Mouse (Mus musculus) spleen, adult 2 months (tissue): Measurements from ENCODE around the gene Spint3. TPM values are rescaled to one million over a fixed set of nuclear protein-coding genes. Genes with fewer than 3 reads are reported as not detected.
"Not testable (repeated sequence)": the region's sequence is repeated elsewhere in the genome, so short reads cannot be mapped to it uniquely, and the experiment has no call there.

ENCODE experiments used
- DNase-seq, 2 experiments: peaks; one replicate each; pipeline versions ENCODE4 v3.0.0 to v3.0.0-alpha.2; 2012 to 2021; ENCODE audit warnings: low spot score in 2 of 2, low read depth in 1 of 2
- H3K27ac ChIP-seq: fragments of 200-500 bp; 2 replicates; pipeline ENCODE4 v1.5.1; 2012; ENCODE audit warnings: low read length, inconsistent platforms; ENCODE audit not compliant: insufficient read depth
- H3K27me3 ChIP-seq: fragments of 200-500 bp; 2 replicates; pipeline ENCODE4 v1.6.1; 2012; ENCODE audit warnings: mild to moderate bottlenecking, moderate library complexity, low read length, inconsistent platforms; ENCODE audit not compliant: control insufficient read depth, insufficient read depth
- H3K36me3 ChIP-seq: fragments of 200-500 bp; 2 replicates; pipeline ENCODE4 v1.6.1; 2012; ENCODE audit warnings: mild to moderate bottlenecking, low read length, inconsistent platforms; ENCODE audit not compliant: control insufficient read depth, insufficient read depth
- H3K4me1 ChIP-seq: fragments of 200-500 bp; 2 replicates; pipeline ENCODE4 v1.6.1; 2011; ENCODE audit warnings: inconsistent platforms; ENCODE audit not compliant: control insufficient read depth, insufficient read depth, insufficient read length
- H3K4me3 ChIP-seq: fragments of 200-500 bp; 2 replicates; pipeline ENCODE4 v1.5.1; 2011; ENCODE audit warnings: mild to moderate bottlenecking, inconsistent platforms; ENCODE audit not compliant: insufficient read depth, insufficient read length; ENCODE audit errors: extremely low read depth
- CTCF ChIP-seq: fragments of 200-500 bp; IDR thresholded peaks from 2 replicates; pipeline ENCODE4 v1.5.1; 2011; ENCODE audit warnings: mild to moderate bottlenecking, inconsistent platforms; ENCODE audit not compliant: insufficient read depth, insufficient read length, insufficient replicate concordance; ENCODE audit errors: extremely low read depth
- POLR2A ChIP-seq: fragments of 200-500 bp; IDR thresholded peaks from 2 replicates; pipeline ENCODE4 v1.6.1; 2011; ENCODE audit warnings: low read depth, low read length, inconsistent platforms
- WGBS: fragments of 180-500 bp; shearing (Covaris S2); methylation state at CpG from one replicate; pipeline ENCODE4 v1.1.7; 2018; 5-methylcytosine and 5-hydroxymethylcytosine counted together
- polyA plus RNA-seq: library from polyadenylated mRNA; depleted of rRNA; stranded (reverse); fragments of >200 nt; gene quantifications from 2 replicates; pipeline ENCODE4 v1.2.3, GENCODE M21; 2012

The Spint3 gene
- polyA plus RNA-seq, 1 experiment, result not detected

DNA sequence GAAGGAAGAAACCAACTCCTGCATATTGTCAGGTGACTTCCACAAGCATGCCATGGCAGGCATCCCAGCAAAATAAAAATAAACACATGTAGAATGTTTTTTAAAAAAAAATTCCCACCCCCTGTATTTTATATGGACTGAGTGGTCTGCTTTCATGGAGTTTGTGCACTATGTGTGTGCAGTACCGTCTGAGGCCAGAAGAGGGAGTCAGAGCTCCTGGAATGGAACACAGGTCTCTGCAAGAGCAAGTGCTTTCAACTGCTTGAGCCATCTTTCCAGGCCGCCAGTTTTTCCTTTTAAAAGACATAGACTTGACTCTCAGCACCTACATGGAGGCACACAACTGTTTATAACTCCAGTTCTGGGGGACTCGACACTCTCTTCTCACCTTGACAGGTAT, 30.2 kb upstream of the Spint3 start:
- no peak overlapping the region for H3K4me3 ChIP-seq
- TF ChIP-seq POLR2A (no peak), CTCF (no peak)
- 88% methylated on average over 3 of the region's 3 CpGs for WGBS

GRCm38 (mm10) chr2:164600179-164600578, 26.9 kb upstream of the Spint3 start:
- H3K36me3 ChIP-seq, result no peaks in the 10 kb centered on the region
- H3K27ac ChIP-seq, result no peak overlapping the region
- H3K4me1 ChIP-seq, result no peaks in the 10 kb centered on the region
- no peaks in the 10 kb centered on the region for H3K27me3 ChIP-seq
- WGBS, result 58% methylated on average over 3 of the region's 3 CpGs
- no peak for TF ChIP-seq POLR2A
- no peak overlapping the region for H3K4me3 ChIP-seq
- no peak for DNase-seq

More for the DNA sequence above, 30.2 kb upstream of the Spint3 start:
- Histone ChIP-seq H3K36me3 (no peaks in the 10 kb centered on the region), H3K27me3 (no peaks in the 10 kb centered on the region), H3K4me1 (no peaks in the 10 kb centered on the region), H3K27ac (no peak overlapping the region)
- DNase-seq, result no peak

- TF ChIP-seq CTCF (no peak), POLR2A (no peak)
- no peaks in the 10 kb centered on the region for H3K4me1 ChIP-seq
- H3K27me3 ChIP-seq, result 0 out of 2 replicates have a peak, but pooled peaks cover 1% of the 10 kb centered on the region
- H3K36me3 ChIP-seq, result no peaks in the 10 kb centered on the region
- DNase-seq, result no peak
- no peak within 1 kb of the TSS for H3K4me3 ChIP-seq
- WGBS, result 81% methylated on average over 4 of the region's 4 CpGs
- no peak within 1 kb of the TSS for H3K27ac ChIP-seq
Observed at GRCm38 (mm10) chr2:164593494-164593893, 20.2 kb upstream of the Spint3 start, which contains the start of gene Eppin. Gene Eppin (minus strand): TSS chr2:164593594.

DNA sequence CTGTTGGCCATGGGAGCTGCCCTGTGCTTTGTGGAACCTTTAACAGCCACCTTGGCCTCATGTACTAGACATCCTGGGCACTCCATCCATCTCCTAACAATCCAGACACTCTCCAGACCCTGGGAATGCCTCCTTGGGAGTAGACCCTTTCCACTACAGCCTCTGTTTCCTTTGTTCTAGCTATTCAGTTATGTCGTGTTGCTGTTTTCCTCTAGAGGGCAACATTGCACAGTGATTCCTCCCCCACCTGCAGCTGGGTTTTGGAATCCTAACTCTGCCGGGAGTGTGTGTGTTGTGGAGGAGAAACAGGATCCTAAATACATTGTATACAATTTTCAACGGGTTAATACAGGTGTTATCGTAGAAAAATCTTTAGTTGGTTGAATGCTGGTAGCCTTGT, 18.8 kb upstream of the Spint3 start:
- Histone ChIP-seq H3K27ac (no peak overlapping the region), H3K27me3 (0 out of 2 replicates have a peak, but pooled peaks cover 1% of the 10 kb centered on the region), H3K4me1 (no peaks in the 10 kb centered on the region), H3K36me3 (no peaks in the 10 kb centered on the region), H3K4me3 (no peak overlapping the region)
- no peak for DNase-seq
- WGBS, result 10% methylated on average over 4 of the region's 4 CpGs
- TF ChIP-seq CTCF, result peak; percentile 11; the same call in 1 of the 2 replicates
- TF ChIP-seq POLR2A, result no peak

DNA sequence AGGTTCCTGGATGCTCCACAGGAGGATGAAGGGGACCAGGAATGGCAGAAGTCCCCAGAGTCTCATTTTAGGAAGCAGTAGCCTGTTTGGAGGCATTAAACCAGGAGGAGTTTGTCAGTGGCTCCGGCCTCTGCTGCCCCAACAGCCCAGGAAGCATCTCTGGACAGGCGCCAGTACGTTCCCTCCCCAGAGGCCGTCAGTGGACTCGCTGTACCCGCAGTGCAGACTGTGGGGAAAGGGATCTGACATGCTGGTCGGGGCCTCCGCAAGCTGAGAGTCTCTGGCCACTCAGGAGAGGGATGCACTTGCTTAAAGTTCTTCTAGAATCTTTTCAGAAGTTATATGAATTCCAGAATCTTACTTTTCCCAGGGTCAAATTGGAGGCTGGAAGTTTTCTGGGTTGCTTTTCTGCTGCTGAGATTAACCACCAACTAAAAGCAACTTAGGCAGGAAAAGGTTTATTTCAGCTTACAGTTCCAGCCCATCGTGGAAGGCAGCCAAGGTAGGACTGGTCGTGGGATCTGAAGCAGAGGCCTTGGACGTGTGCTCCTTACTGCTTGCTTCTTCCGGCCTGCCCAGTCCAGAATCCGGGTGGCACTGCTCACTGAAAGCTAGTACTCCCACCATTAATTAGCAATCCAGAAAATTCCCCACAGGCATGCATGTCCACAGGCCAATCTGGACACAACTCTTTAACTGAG, 11.9 kb upstream of the Spint3 start, which contains the start of gene Wfdc6a:
Gene Wfdc6a, minus strand, starts transcription at position 423 of the 701 bp plus-strand sequence.
- H3K27me3 ChIP-seq, H3K27ac ChIP-seq, H3K4me3 ChIP-seq, H3K4me1 ChIP-seq, H3K36me3 ChIP-seq, DNase-seq: not testable (repeated sequence)
- WGBS, result 70% methylated on average over 13 of the region's 13 CpGs

DNA sequence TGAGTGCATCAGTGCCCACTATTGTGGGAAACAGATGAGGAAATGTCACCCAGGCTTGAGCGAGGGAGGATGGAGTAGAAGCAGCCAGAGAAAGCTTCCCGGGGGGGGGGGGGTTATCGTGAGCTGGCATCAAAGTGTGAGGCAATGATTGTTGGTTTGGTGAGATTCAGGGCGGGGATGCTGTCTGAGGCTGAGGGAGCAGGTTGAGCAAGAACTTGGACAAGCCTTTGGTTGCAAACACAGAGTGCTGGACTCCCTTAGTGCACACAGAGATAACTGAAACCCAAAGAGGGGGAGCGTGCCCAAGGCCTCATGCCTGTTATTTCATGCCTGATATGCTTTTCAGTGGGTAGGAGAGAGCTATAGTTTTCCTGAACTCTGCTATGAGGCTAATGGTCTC, 5.8 kb downstream of the Spint3 start:
- no peak for DNase-seq
- Histone ChIP-seq H3K4me1 (no peaks in the 10 kb centered on the region; the same call in 1 of the 2 replicates), H3K27ac (no peak overlapping the region), H3K36me3 (no peaks in the 10 kb centered on the region), H3K27me3 (peaks cover 3% of the 10 kb centered on the region; the same call in 1 of the 2 replicates), H3K4me3 (no peak overlapping the region)
- TF ChIP-seq CTCF (no peak), POLR2A (no peak)
- WGBS, result 82% methylated on average over 5 of the region's 5 CpGs

- peaks cover 3% of the 10 kb centered on the region; the same call in 1 of the 2 replicates for H3K27me3 ChIP-seq
- H3K4me1 ChIP-seq, result no peaks in the 10 kb centered on the region; the same call in 1 of the 2 replicates
- no peak for TF ChIP-seq POLR2A
- TF ChIP-seq CTCF, result no peak
- H3K27ac ChIP-seq, result no peak overlapping the region
- DNase-seq, result no peak
- H3K4me3 ChIP-seq, result no peak overlapping the region
- H3K36me3 ChIP-seq, result no peaks in the 10 kb centered on the region
- WGBS, result 75% methylated on average over 2 of the region's 2 CpGs
Observed at GRCm38 (mm10) chr2:164566997-164567396, 6.3 kb downstream of the Spint3 start.
